Mouse (Mus musculus) hindbrain, embryonic 16.5 days (tissue): ENCODE measurements at regions not wholly inside any gene's neighbourhood (a gene's known extent, or its start where the extent isn't known, plus 50 kb on each side); places are given as distances from the start of the nearest gene placed in this dataset.
A peak's percentile ranks its signal among the peaks of the same experiment; 100 is the strongest.

ENCODE experiments used
- ATAC-seq: fragments of 200-750 bp; cut with Nextera tagmentation; 2 replicates; pipeline ENCODE4 v1.8.0; 2017; ENCODE audit warnings: moderate TSS enrichment, moderate library complexity
- H3K27ac ChIP-seq: fragments of 300-500 bp; sonication (generic); 2 replicates; pipeline ENCODE4 v1.5.1; 2014; ENCODE audit warnings: low read depth, mild to moderate bottlenecking, control low read depth, low read length, moderate library complexity
- H3K27me3 ChIP-seq: fragments of 300-500 bp; sonication (generic); replicated peaks from 2 replicates; pipeline ENCODE4 v1.6.1; 2014; ENCODE audit warnings: low read length; ENCODE audit not compliant: control insufficient read depth, insufficient read depth
- H3K36me3 ChIP-seq: fragments of 300-500 bp; sonication (generic); 2 replicates; pipeline ENCODE4 v1.6.1; 2014; ENCODE audit warnings: mild to moderate bottlenecking, low read length, moderate library complexity, mixed read lengths; ENCODE audit not compliant: control insufficient read depth, insufficient read depth
- H3K4me1 ChIP-seq: fragments of 300-500 bp; sonication (generic); 2 replicates; pipeline ENCODE4 v1.6.1; 2014; ENCODE audit warnings: low read depth, low read length; ENCODE audit not compliant: control insufficient read depth, insufficient read depth
- H3K4me2 ChIP-seq: fragments of 300-500 bp; sonication (generic); 2 replicates; pipeline ENCODE4 v1.6.1; 2014; ENCODE audit warnings: mild to moderate bottlenecking, low read length, control low read depth, moderate library complexity
- H3K4me3 ChIP-seq: fragments of 300-500 bp; sonication (generic); 2 replicates; pipeline ENCODE4 v1.5.1; 2014; ENCODE audit warnings: mild to moderate bottlenecking, low read length, control low read depth, moderate library complexity
- H3K9ac ChIP-seq: fragments of 300-500 bp; sonication (generic); 2 replicates; pipeline ENCODE4 v1.6.1; 2014; ENCODE audit warnings: low read depth, mild to moderate bottlenecking, control low read depth, low read length, moderate library complexity
- H3K9me3 ChIP-seq: fragments of 300-500 bp; sonication (generic); 2 replicates; pipeline ENCODE4 v1.6.1; 2014; ENCODE audit warnings: mild to moderate bottlenecking, low read length, moderate library complexity; ENCODE audit not compliant: control insufficient read depth
- WGBS: fragments of 180-500 bp; shearing (Covaris S2); extraction: QIAGEN DNeasy Blood & Tissue Kit; methylation state at CpG from one replicate; pipeline ENCODE4 v1.1.7; 2014; 5-methylcytosine and 5-hydroxymethylcytosine counted together

DNA sequence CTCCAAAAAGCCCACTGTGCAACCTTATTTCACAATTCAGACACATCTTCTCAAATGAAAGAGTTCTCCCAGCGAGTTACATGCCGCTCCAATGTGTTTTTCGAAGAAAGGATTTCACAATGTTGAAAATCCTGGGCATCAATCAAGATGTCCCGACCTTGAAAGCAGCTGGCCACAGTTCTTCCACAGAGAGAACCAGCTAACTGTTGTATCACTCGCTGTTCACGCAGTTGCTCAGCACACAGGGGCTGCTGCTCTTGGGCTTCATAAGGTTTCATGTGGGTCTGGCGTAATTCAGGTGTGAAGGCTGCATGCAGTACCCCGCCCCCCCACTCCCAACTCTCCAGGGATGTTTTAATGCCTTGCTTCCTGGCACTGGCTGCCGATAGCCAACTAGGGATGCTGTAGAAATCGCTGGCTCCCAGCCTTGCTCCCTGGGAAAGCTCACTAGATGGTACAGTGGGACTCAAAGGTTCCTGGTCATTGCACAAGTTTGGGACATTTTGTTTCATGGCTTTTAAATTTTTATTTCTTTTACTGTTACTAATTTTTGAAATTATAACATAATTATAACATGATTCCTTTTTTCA lies 65.5 kb upstream of the Sash1 start:
- Histone ChIP-seq H3K36me3 (no peaks in the 10 kb centered on the region), H3K4me2 (no peak overlapping the region), H3K27ac (no peak overlapping the region), H3K9ac (no peak overlapping the region), H3K4me1 (peaks cover 6% of the 10 kb centered on the region; the same call in 1 of the 2 replicates), H3K27me3 (no peaks in the 10 kb centered on the region), H3K9me3 (no peaks in the 10 kb centered on the region), H3K4me3 (no peak overlapping the region)
- WGBS: 68% methylated on average over 10 of the region's 10 CpGs
- ATAC-seq: 0 out of 2 replicates have a peak, but pooled peaks have one; percentile 31

DNA sequence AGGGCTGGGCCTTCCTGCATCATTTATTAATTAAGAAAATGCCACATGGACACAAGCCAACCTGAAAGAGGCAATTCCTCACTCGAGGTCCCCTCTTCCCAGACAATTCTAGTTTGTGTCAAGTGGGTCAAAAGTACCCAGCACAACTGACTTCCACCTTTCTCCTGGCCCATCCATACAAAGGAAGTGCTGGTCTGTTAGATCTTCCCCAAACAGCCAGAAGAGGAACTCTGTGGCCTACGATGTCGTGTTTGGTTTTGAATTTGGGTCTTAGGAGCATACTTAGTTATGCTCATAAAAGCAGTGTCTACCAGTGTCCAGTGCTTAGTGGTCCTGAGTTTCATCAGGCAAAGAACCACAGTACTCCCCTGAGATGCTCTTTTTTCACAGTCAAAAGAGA lies 62.4 kb upstream of the Sash1 start:
- ATAC-seq: no peak

DNA sequence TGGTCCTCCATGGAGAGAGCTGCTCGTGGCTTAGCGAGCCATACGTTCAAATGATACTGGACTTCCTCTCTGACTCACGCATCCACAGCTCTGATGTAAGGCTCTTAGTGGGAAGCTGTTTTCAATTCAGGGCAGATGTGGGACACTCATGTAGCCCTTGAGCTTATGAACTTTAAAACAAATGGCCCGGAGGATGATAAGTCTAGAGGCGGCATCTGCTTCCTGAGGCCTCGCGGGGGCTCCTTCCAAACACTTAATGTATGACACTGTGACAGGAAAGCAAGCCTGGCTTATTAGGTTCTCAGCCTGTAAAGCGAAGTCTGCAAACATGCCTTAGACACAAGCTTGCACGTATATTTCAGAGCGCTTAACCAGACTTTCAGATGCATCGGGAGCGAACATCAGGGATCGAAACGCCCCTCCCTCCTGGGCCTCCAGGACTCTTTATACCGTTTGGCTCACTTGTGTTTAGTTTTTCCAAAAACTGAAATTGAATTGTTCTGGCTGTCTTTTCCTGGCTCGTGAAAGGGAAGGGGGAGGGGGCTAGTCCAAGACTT lies 59.4 kb upstream of the Sash1 start:
- 63% methylated on average over 17 of the region's 17 CpGs for WGBS
- H3K36me3 ChIP-seq: no peaks in the 10 kb centered on the region
- no peak for ATAC-seq
- no peaks in the 10 kb centered on the region for H3K9me3 ChIP-seq
- no peak overlapping the region for H3K9ac ChIP-seq
- H3K27me3 ChIP-seq: no peaks in the 10 kb centered on the region
- H3K4me1 ChIP-seq: no peaks in the 10 kb centered on the region; the same call in 1 of the 2 replicates
- H3K4me3 ChIP-seq: no peak overlapping the region
- 0 out of 2 replicates have a peak overlapping the region, but pooled peaks have one; percentile 15 for H3K4me2 ChIP-seq
- H3K27ac ChIP-seq: no peak overlapping the region

More for the DNA sequence above, 62.4 kb upstream of the Sash1 start:
- Histone ChIP-seq H3K4me2 (no peak overlapping the region), H3K27me3 (no peaks in the 10 kb centered on the region), H3K27ac (no peak overlapping the region), H3K4me1 (no peaks in the 10 kb centered on the region; the same call in 1 of the 2 replicates), H3K9me3 (no peaks in the 10 kb centered on the region), H3K36me3 (no peaks in the 10 kb centered on the region), H3K9ac (no peak overlapping the region), H3K4me3 (no peak overlapping the region)
- WGBS: 80% methylated on average over 3 of the region's 3 CpGs

DNA sequence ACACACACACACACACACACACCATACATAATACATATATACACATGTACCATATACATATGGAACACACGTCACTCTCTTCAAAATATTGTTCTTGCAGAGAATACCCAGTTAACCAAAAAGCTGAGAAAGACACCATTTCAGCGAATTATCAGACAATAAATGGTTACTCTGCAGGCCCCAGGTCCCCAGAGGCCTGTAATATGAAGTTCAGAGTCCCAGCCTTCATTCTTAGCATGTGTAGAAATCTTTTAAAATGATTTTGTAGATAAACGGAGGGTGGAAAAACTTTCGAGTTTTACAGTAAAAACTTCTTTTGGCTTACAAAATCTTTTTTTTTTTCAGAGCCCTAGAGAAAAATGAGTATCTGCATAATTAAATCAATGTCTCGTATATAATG lies 58.7 kb upstream of the Sash1 start:
- 80% methylated on average over 5 of the region's 5 CpGs for WGBS

DNA sequence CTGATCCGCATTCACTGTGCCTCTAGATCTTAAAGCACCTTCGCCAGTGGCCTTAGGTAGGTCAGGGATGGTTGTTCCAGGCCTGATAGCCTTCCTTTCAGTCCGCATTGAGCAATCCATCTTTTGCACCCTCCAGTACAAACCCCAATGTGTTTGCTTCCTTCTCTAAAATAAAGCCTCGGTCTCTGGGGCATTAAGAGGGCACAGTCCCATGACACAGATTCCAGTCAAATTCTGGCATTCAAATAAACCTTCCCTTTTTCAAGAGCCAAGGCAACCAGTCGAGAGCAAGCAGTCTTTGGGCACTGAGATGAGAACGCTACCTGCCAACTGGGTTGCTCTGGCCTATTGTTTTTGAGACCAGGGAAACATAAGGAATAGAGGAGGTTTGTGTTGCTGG lies 57.8 kb upstream of the Sash1 start:
- Histone ChIP-seq H3K9me3 (no peaks in the 10 kb centered on the region), H3K27ac (no peak overlapping the region), H3K9ac (no peak overlapping the region), H3K4me1 (no peaks in the 10 kb centered on the region; the same call in 1 of the 2 replicates), H3K27me3 (no peaks in the 10 kb centered on the region), H3K4me2 (no peak overlapping the region), H3K36me3 (no peaks in the 10 kb centered on the region), H3K4me3 (no peak overlapping the region)
- 83% methylated on average over 6 of the region's 6 CpGs for WGBS
- no peak for ATAC-seq

More for the DNA sequence above, 58.7 kb upstream of the Sash1 start:
- no peaks in the 10 kb centered on the region; the same call in 1 of the 2 replicates for H3K4me1 ChIP-seq
- no peak overlapping the region for H3K4me3 ChIP-seq
- H3K27ac ChIP-seq: no peak overlapping the region
- no peaks in the 10 kb centered on the region for H3K36me3 ChIP-seq
- no peak overlapping the region for H3K4me2 ChIP-seq
- no peaks in the 10 kb centered on the region for H3K27me3 ChIP-seq
- no peak for ATAC-seq
- H3K9me3 ChIP-seq: no peaks in the 10 kb centered on the region
- H3K9ac ChIP-seq: no peak overlapping the region

DNA sequence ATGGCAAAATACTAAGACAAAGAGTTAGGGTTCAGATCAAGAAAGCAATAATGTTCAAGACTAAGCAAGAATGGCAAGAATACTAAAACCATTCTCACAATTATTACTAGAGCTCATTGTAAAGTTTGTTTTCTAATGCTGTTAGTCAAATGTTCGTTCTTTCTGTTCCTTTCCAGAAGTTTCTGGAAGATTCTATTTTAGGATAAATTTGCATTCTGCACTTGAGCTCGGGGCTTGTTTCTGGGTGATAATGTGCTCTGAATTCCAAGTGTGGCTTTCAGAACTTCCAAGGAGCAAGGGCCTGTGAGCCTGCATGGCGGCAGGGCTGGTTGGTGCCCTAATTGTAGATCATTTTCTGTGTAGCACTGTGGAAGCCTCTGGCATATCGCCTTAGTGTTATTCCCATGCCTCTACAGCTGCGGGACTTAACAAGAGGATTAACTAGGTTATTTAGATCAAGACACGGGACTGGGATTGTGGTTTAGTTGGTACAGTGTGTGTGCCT lies 57.1 kb upstream of the Sash1 start:
- 85% methylated on average over 6 of the region's 6 CpGs for WGBS
- Histone ChIP-seq H3K36me3 (no peaks in the 10 kb centered on the region), H3K27ac (no peak overlapping the region), H3K4me1 (no peaks in the 10 kb centered on the region; the same call in 1 of the 2 replicates), H3K27me3 (no peaks in the 10 kb centered on the region), H3K9me3 (no peaks in the 10 kb centered on the region), H3K4me3 (no peak overlapping the region), H3K9ac (no peak overlapping the region), H3K4me2 (no peak overlapping the region)
- no peak for ATAC-seq

DNA sequence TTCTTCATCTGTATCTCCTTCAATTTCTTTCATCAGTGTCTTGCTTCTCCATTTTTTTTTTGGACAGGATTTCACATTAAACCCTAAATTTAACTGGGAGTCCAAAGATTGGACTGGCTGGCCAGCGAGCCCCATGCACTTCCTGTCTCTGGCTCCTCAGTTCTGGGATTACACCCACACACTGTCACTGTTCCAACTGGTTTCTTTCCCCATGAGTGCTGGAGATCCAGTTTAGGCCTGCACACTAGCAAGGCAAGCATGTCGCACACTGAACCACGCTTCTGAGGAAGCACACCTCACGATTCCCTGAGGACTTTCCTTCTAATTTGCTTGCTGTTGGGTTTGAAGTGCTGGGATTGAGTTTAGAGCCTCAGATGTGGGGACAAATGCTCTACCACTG lies 50.5 kb upstream of the Sash1 start:
- Histone ChIP-seq H3K4me3 (no peak overlapping the region), H3K27me3 (no peaks in the 10 kb centered on the region), H3K9ac (no peak overlapping the region), H3K4me1 (no peaks in the 10 kb centered on the region), H3K36me3 (no peaks in the 10 kb centered on the region), H3K27ac (no peak overlapping the region), H3K4me2 (no peak overlapping the region), H3K9me3 (no peaks in the 10 kb centered on the region)
- ATAC-seq: no peak
- 86% methylated on average over 4 of the region's 4 CpGs for WGBS
